Mouse (Mus musculus) spleen, postnatal 0 days (tissue): Measurements from ENCODE around the gene Ccng1. TPM values are rescaled to one million over a fixed set of nuclear protein-coding genes. Genes with fewer than 3 reads are reported as not detected.

ENCODE experiments used
- polyA plus RNA-seq: library from polyadenylated mRNA; unstranded; fragments of >200 nt; fragmentation: Nextera tagmentation; extraction: Ambion mirVana; gene quantifications from 2 replicates; pipeline ENCODE4 v1.2.1, GENCODE M21; 2015

Ccng1 gene
- 22.5 and 24.0 TPM in 2 replicates for polyA plus RNA-seq

DNA sequence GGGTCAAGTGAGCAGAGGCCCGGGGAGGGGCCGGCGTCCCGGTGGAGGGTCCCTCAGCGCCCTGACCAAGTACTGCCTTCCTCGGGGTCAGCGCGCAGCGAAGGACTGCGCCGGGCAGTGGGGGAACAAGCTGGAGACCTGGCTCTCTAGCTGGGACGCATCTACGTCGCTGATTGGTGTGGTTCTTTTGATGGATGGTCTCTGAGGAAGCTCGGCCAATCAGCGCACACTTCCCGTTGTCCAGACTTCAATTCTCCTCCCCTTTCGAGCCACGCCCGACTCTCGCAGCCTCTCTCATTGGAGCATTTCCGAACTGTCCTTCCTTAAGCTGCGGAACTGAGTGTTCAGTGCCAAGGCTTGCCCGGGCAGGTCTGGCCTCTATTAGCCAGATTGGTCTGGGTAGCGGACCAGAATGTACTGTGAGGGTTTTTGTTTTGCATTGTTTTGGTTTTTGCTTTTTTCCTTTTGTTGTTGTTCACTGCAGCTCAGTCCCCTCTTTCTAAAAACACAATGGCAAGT lies at the start of gene Ccng1:
Ccng1 (minus strand) TSS at position 203 of the 519 bp plus-strand sequence.

DNA sequence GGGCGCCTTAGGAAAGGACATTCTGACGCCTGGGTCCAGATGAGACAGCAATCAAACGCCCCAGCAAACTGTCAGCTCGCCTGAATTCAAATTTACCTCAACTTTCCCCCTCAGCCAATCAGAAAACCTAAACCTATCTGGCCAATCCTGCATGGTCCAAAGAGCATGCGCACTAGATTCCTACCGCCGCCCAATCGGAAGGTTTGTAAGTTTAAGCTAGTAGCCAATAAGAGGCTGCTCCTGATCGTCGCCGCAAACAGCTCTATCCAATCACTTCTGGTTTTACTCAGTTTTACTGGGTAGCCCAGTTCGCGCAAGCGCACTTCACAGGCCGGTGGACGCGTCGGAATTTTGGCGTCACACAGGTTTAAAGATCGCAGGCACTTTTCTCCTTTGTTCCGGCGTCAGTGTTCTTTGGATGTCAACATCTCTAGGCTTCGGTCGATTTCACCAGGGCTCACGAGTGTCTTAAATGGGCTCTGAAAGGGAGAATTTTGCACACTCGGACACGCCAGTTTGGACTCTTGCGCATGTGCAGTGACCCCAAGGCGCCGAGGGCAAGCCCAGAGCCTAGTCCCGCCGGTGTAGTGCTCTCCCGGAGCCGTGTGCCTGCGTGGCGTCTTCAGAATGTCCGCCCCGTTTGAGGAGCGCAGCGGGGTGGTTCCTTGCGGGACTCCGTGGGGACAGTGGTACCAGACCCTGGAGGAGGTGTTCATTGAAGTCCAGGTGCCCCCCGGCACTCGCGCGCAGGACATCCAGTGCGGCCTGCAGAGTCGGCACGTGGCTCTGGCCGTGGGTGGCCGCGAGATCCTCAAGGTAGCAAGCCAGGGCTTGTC lies 21.6 kb downstream of the Ccng1 start, which contains the start of the genes Hmmr and Nudcd2:
Hmmr (minus strand) TSS at position 84 of the 836 bp plus-strand sequence.
Nudcd2 (plus strand) TSS at position 329 of the 836 bp plus-strand sequence.

Other genes with a start within 250 kb of the Ccng1 start
- 98.7 and 101 TPM in 2 replicates for gene Mat2b, start 60.1 kb downstream of the Ccng1 start, polyA plus RNA-seq
- 48.8 and 55.2 TPM in 2 replicates for gene Hmmr, start 21.9 kb downstream of the Ccng1 start, polyA plus RNA-seq
- 91.4 and 95.0 TPM in 2 replicates for gene Nudcd2, start 21.6 kb downstream of the Ccng1 start, polyA plus RNA-seq